Mouse (Mus musculus): ENCODE results near the gene Prim2. TPM values are rescaled to one million over a fixed set of nuclear protein-coding genes. Genes with fewer than 3 reads are reported as not detected.
A peak's percentile ranks its signal among the peaks of the same experiment; 100 is the strongest.

Gene Prim2
- total RNA-seq, 2 experiments from 2014 or later = 8.6 to 10.9 TPM

GRCm38 (mm10) chr1:33551350-33551749, 118.2 kb downstream of the Prim2 start:
- DNase-seq = peak; percentile 26

- DNase-seq = no peak
These were observed 127.9 kb downstream of the Prim2 start for GRCm38 (mm10) chr1:33541708-33542107.

- no peak for DNase-seq
These were observed 131.6 kb downstream of the Prim2 start for GRCm38 (mm10) chr1:33537948-33538347.

GRCm38 (mm10) chr1:33536272-33537004, 133.2 kb downstream of the Prim2 start:
- no peak for DNase-seq

- no peak for DNase-seq
These were observed 134.4 kb downstream of the Prim2 start for GRCm38 (mm10) chr1:33535140-33535686.

- no peak for DNase-seq
These were observed 137.7 kb downstream of the Prim2 start for GRCm38 (mm10) chr1:33531860-33532259.

- DNase-seq = no peak
These were observed 138.3 kb downstream of the Prim2 start for GRCm38 (mm10) chr1:33531097-33531856.

GRCm38 (mm10) chr1:33530491-33530890, 139.1 kb downstream of the Prim2 start:
- DNase-seq = no peak

GRCm38 (mm10) chr1:33529543-33530232, 139.9 kb downstream of the Prim2 start:
- no peak for DNase-seq

- no peak for DNase-seq
These were observed 142.2 kb downstream of the Prim2 start for GRCm38 (mm10) chr1:33527352-33527863.

- no peak for DNase-seq
These were observed 146.4 kb downstream of the Prim2 start for GRCm38 (mm10) chr1:33523223-33523622.

GRCm38 (mm10) chr1:33515124-33515523, 154.5 kb downstream of the Prim2 start:
- DNase-seq = no peak

GRCm38 (mm10) chr1:33511310-33511709, 158.3 kb downstream of the Prim2 start:
- no peak for DNase-seq

- DNase-seq = no peak
These were observed 165.2 kb downstream of the Prim2 start for GRCm38 (mm10) chr1:33504371-33504770.

GRCm38 (mm10) chr1:33502890-33503289, 166.7 kb downstream of the Prim2 start:
- DNase-seq = no peak

- peak; percentile 7 for DNase-seq
These were observed 167.3 kb downstream of the Prim2 start for GRCm38 (mm10) chr1:33502298-33502697.

- DNase-seq = no peak
These were observed 169.5 kb downstream of the Prim2 start for GRCm38 (mm10) chr1:33500111-33500510.

GRCm38 (mm10) chr1:33499603-33500002, 170.0 kb downstream of the Prim2 start:
- DNase-seq = no peak

- no peak for DNase-seq
These were observed 173.5 kb downstream of the Prim2 start for GRCm38 (mm10) chr1:33496128-33496527.

GRCm38 (mm10) chr1:33495586-33495985, 174.0 kb downstream of the Prim2 start:
- DNase-seq = no peak

- DNase-seq = no peak
These were observed 174.4 kb downstream of the Prim2 start for GRCm38 (mm10) chr1:33495203-33495553.

- DNase-seq = no peak
These were observed 174.9 kb downstream of the Prim2 start for GRCm38 (mm10) chr1:33494524-33495202.

All from adrenal gland, postnatal 10 days (tissue).